In the genomic region with DNA sequence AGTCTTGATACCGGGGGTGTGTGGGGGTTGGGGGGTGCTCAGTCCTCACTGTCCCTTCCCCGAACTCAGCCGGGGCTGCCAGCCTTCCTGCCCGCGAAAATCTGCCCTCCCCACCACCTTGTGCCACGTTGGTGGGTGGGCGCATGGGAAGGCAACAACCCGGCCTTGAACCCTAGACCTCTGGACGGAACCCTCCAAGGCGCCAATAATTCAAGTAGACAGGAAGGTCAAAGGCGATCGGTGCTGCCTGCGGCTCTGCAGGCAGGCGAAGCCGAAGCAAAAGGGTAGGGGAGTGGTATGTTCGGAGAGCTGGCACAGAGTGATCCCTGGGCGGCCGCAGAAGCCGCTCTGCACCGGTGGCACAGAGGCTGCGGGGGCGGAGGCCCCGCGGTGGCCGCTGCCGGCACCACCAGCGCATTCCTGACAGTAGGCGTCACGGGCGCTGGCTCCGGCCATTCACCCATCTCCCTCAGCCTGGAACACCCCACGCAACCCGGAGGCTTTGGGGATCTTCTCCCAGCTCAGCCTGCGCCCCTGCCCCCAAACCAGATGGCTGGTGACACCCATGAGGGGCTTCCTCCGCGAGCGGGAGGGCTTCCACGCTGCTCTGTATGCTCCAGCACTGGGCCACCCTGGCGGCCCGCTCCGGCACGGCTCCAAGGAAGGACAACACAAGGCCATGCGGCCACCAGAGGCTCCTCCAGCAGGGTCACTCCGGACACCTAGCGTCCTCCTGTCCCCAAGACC, we compare ENCODE assay signal across 8 mouse cellular contexts. TPM values are rescaled to one million over a fixed set of nuclear protein-coding genes. Genes with fewer than 3 reads are reported as not detected.
DNase-seq lines count a peak whose midpoint lies in the region; ATAC-seq and TF ChIP-seq lines count a peak whose summit lies in the region.

No protein-coding gene starts in this region.

- WGBS in hindbrain, embryonic 14.5 days = under 1% methylated on average over 45 of the region's 45 CpGs

- peak overlapping the region; percentile 90 for H3K27ac ChIP-seq in gastrocnemius, adult 2 months
- peak overlapping the region; percentile 94 for H3K27ac ChIP-seq in hindbrain, embryonic 14.5 days

- H3K27me3 ChIP-seq in hindbrain, embryonic 14.5 days (ENCODE audit: control insufficient read depth, insufficient read depth, low read length) = no peaks in the 10 kb centered on the region

- H3K36me3 ChIP-seq in hindbrain, embryonic 14.5 days (replicated peaks; ENCODE audit: control insufficient read depth, insufficient read depth) = peaks cover 7% of the 10 kb centered on the region; the same call in 1 of the 2 replicates

- peak overlapping the region; percentile 99 for H3K9ac ChIP-seq in hindbrain, embryonic 14.5 days

- ATAC-seq in hindbrain, embryonic 14.5 days (ENCODE audit: low FRiP score) = peak; percentile 54

- DNase-seq in ZHBTc4 (ENCODE audit: low read depth, low spot score) = peak; percentile 86
- DNase-seq in cerebellum, postnatal 36 days = peak; percentile 67 to 68
- DNase-seq in gastrocnemius, adult 2 months = peak; percentile 88
- peak; percentile 62 for DNase-seq in hindbrain, embryonic 14.5 days (ENCODE audit: low spot score)
- DNase-seq in left cerebral cortex, adult 18-20 months (ENCODE audit: low spot score in 2 of 2) = peak; percentile 57 to 74
- peak; percentile 75 for DNase-seq in lung, postnatal 25 days (ENCODE audit: low spot score)
- DNase-seq in retina, embryonic 14.5 days (ENCODE audit: low spot score) = peak; percentile 81
- DNase-seq in urinary bladder, adult 2 months (ENCODE audit: low spot score) = peak; percentile 83

- peaks cover 28% of the 10 kb centered on the region for H3K4me1 ChIP-seq in hindbrain, embryonic 14.5 days (replicated peaks; ENCODE audit: control insufficient read depth, insufficient read depth, low read length)

- no peaks in the 10 kb centered on the region for H3K9me3 ChIP-seq in hindbrain, embryonic 14.5 days (ENCODE audit: control insufficient read depth, low read length)

- peak overlapping the region; percentile 78 for H3K4me2 ChIP-seq in hindbrain, embryonic 14.5 days (replicated peaks)

- TF ChIP-seq CTCF in gastrocnemius, adult 2 months (IDR thresholded peaks at IDR 0.05) = peak; percentile 77

- intact Hi-C loops in gastrocnemius, adult 2 months (cut with DNase I) = loop anchor here (1.0 to 10.0 kb wide), 4 partner anchors 473 to 841 kb away; no protein-coding TSS in a partner anchor

- peak overlapping the region; percentile 89 for H3K4me3 ChIP-seq in gastrocnemius, adult 2 months
- peak overlapping the region; percentile 92 for H3K4me3 ChIP-seq in hindbrain, embryonic 14.5 days (replicated peaks; ENCODE audit: low read length)

RNA-seq across cellular contexts. Expression of a gene that starts 1.4 kb away (rescaled TPM):
- total RNA-seq in gastrocnemius, adult 2 months (2021) = 1 to 10 TPM; 5.3 to 6.4 TPM
- 125 and 150 TPM in 2 replicates for polyA plus RNA-seq in hindbrain, embryonic 14.5 days (2014; fragmentation: Nextera tagmentation; extraction: Ambion mirVana)
- total RNA-seq in left cerebral cortex, adult 18-20 months (2021) = 10 to 100 TPM; 13.5 to 20.6 TPM
- 32.0 and 41.7 TPM in 2 replicates for polyA plus RNA-seq in urinary bladder, adult 2 months (2012; rRNA removed)

Comparison
In these comparisons a context has a peak if more than half of its experiments do, and no peak if none do; other contexts are left out.
1. Peak in every context shown above with its lines: DNase-seq, ATAC-seq, H3K4me3 ChIP-seq and H3K27ac ChIP-seq.